Mouse (Mus musculus) gastrocnemius, adult 2 months (tissue): ENCODE measurements around the gene Apoa2. TPM values are rescaled to one million over a fixed set of nuclear protein-coding genes. Genes with fewer than 3 reads are reported as not detected.

Experiments
- DNase-seq: peaks from one replicate; pipeline ENCODE4 v3.0.0; 2022
- H3K27ac ChIP-seq: fragments of 200-600 bp; 2 replicates; pipeline ENCODE4 v1.8.1; 2022; ENCODE audit warnings: mild to moderate bottlenecking
- H3K4me3 ChIP-seq: fragments of 200-600 bp; 2 replicates; pipeline ENCODE4 v1.8.1; 2022; ENCODE audit warnings: mild to moderate bottlenecking, moderate library complexity
- CTCF ChIP-seq: fragments of 200-600 bp; IDR thresholded peaks from 2 replicates; pipeline ENCODE4 v1.8.1; 2022; ENCODE audit warnings: antibody characterized with exemption, mild to moderate bottlenecking, moderate library complexity
- intact Hi-C: fragments of 180-260 bp; cut with DNase I; formaldehyde crosslinking; loops from one replicate; pipeline ENCODE4 v1.15.1; 2025
- total RNA-seq, 2 experiments: library from RNA; stranded (reverse); gene quantifications; 2 replicates each; pipeline ENCODE4 v1.2.3; 2021

Apoa2 gene
- total RNA-seq, 2 experiments from 2014 or later = 0.59 TPM; not detected in 1

DNA sequence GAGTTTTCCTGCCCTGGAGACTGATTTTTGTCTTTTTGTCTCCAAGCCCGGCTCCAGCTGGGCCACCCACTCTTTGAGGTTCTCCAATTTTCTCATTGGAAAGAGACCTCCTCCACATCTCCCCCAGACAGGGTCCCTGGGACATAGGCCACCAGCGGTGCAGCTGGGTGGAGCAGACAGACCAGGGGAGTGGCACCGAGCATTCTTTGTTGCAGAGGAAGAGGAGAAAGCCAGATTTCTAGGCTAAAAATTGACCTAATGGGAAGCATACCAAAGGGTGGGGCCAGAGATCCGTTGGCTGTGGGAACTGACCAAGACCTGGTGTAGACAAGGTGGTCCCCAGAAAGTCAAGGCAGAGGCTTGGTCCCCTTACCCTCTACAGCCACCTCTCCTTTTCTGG, 23.1 kb downstream of the Apoa2 start:
- intact Hi-C loops = loop anchor here (1.0 kb wide), 1 partner anchor 26 kb away; the partner anchor contains the start of gene Tomm40l

GRCm38 (mm10) chr1:171248386-171249226, 23.8 kb downstream of the Apoa2 start:
- no peak for TF ChIP-seq CTCF
- peak; percentile 14 for DNase-seq
- intact Hi-C loops = no loop called here
- Histone ChIP-seq H3K27ac (peak overlapping the region; percentile 97), H3K4me3 (peak overlapping the region; percentile 89)

More for the DNA sequence above, 23.1 kb downstream of the Apoa2 start:
- H3K27ac ChIP-seq = peak overlapping the region; percentile 97
- peak; percentile 32 for DNase-seq
- no peak for TF ChIP-seq CTCF
- H3K4me3 ChIP-seq = peak overlapping the region; percentile 89

- H3K4me3 ChIP-seq = peak within 1 kb of the TSS; percentile 75
- TF ChIP-seq CTCF = no peak
- DNase-seq = peak; percentile 60
- intact Hi-C loops = no loop called here
- peak within 1 kb of the TSS; percentile 97 for H3K27ac ChIP-seq
These were observed 25.2 kb downstream of the Apoa2 start, which contains the start of gene Adamts4 for GRCm38 (mm10) chr1:171249913-171250600. Gene Adamts4 (plus strand): TSS chr1:171250421.

GRCm38 (mm10) chr1:171250680-171251593, 26.1 kb downstream of the Apoa2 start, which contains the start of gene Ndufs2:
Gene Ndufs2 (minus strand): TSS chr1:171251388.
- intact Hi-C loops = no loop called here
- peak within 1 kb of the TSS; percentile 75 for H3K4me3 ChIP-seq
- TF ChIP-seq CTCF = no peak
- H3K27ac ChIP-seq = peak within 1 kb of the TSS; percentile 97
- peak; percentile 60 for DNase-seq

GRCm38 (mm10) chr1:171251594-171252324, 26.9 kb downstream of the Apoa2 start:
- Histone ChIP-seq H3K4me3 (peak overlapping the region; percentile 75), H3K27ac (peak overlapping the region; percentile 97)
- DNase-seq = peak; percentile 73
- TF ChIP-seq CTCF = no peak
- intact Hi-C loops = no loop called here

GRCm38 (mm10) chr1:171252415-171252814, 27.6 kb downstream of the Apoa2 start:
- H3K27ac ChIP-seq = peak overlapping the region; percentile 97
- peak; percentile 19 for DNase-seq
- no peak for TF ChIP-seq CTCF
- intact Hi-C loops = no loop called here
- H3K4me3 ChIP-seq = peak overlapping the region; percentile 75

DNA sequence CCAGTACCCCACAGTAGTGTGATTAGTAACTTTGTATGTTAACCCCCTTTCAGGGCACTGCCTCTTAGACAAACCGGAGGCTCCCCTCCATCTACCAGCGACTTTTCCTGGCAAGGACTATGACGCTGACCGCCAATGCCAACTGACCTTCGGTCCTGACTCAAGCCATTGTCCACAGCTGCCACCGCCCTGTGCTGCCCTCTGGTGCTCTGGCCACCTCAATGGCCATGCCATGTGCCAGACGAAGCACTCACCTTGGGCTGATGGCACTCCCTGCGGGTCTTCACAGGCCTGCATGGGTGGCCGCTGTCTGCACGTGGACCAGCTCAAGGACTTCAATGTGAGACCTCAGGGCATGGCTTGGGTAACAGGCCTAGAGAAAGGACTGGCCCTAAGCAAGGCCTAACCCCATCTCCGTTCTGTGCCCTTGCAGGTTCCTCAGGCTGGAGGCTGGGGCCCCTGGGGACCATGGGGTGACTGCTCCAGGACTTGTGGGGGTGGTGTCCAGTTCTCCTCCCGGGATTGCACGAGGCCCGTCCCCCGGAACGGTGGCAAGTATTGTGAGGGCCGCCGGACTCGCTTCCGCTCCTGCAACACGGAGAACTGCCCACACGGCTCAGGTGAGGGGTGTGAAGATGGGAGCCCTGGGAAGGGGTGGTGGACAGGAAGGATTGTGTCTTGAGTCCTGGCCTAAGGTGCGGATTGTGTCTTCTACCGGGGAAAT, 31.4 kb downstream of the Apoa2 start:
- no peak overlapping the region for H3K27ac ChIP-seq
- no peak for DNase-seq
- H3K4me3 ChIP-seq = no peak overlapping the region
- intact Hi-C loops = loop anchor here (2.0 kb wide), 2 partner anchors 33 to 139 kb away; partner anchors contain the start of gene Tomm40l
- TF ChIP-seq CTCF = peak; percentile 12; the same call in 1 of the 2 replicates

DNA sequence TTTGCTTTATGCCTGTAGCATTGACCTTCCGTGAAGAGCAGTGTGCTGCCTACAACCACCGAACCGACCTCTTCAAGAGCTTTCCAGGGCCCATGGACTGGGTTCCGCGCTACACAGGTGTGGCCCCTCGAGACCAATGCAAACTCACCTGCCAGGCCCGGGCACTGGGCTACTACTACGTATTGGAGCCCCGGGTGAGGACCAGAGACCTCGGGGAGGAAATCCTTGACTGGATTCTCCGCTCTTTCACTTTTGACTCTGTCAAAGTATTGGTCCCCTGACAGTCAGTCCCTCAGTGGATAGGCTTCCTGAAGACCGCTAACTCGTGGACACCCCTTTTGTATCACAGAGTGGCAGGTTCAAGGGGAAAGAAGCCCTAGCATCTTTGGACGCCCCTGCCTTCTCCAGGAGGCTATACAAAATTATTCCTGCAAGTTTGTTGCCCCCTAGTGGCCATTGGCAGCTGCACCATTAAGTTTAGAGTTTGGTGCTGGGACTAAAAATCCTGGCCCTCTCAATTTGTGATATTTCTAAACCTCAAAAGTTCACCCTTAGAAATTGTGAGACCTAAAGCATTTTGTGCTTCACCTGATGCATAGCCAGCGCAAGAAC, 32.2 kb downstream of the Apoa2 start:
- peak; percentile 77 for DNase-seq
- intact Hi-C loops = loop anchor here (2.0 kb wide), 2 partner anchors 34 to 140 kb away; partner anchors contain the start of gene Tomm40l
- 0 out of 2 replicates have a peak overlapping the region, but pooled peaks have one; percentile 12 for H3K27ac ChIP-seq
- no peak overlapping the region for H3K4me3 ChIP-seq
- peak; percentile 94 for TF ChIP-seq CTCF

DNA sequence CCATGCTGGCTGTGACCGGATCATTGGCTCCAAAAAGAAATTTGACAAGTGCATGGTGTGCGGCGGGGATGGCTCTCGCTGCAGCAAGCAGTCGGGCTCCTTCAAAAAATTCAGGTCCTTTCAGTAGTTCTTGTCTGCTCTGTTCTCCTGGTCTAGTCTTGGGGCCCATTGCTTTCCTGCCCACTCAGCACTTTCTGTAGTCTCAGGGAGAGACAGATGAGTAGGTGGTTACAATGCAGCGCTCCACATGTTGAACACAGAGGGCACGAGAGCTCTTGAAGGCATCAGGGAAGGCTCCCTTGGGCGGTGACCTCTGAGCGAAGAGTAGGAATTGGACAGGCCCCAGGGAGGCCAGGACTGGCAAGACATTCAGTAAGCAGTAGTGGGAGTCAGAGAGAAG, 32.9 kb downstream of the Apoa2 start:
- H3K4me3 ChIP-seq = no peak overlapping the region
- no peak for TF ChIP-seq CTCF
- intact Hi-C loops = loop anchor here (2.0 kb wide), 2 partner anchors 35 to 141 kb away; partner anchors contain the start of gene Tomm40l
- peak; percentile 19 for DNase-seq
- H3K27ac ChIP-seq = no peak overlapping the region

DNA sequence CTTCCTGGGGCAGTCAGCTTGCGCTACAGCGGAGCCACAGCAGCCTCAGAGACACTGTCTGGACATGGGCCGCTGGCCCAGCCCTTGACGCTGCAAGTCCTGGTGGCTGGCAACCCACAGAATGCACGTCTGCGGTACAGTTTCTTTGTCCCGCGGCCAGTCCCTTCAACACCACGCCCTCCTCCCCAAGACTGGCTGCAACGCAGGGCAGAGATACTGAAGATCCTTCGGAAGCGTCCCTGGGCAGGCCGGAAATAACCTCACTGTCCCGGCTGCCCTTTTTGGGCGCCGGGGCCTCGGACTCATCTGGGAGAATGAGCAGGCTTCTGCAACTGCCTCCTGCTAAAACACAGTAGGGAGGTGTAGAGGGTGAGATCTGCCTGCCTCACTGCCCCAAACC, 34.1 kb downstream of the Apoa2 start:
- intact Hi-C loops = no loop called here
- TF ChIP-seq CTCF = no peak
- H3K27ac ChIP-seq = peak overlapping the region; percentile 71
- peak overlapping the region; percentile 20 for H3K4me3 ChIP-seq
- peak; percentile 42 for DNase-seq
